Mouse (Mus musculus) thymus, postnatal 14 days (tissue): ENCODE data around the gene Rgs7bp.
"Not testable (repeated sequence)": the region's sequence is repeated elsewhere in the genome, so short reads cannot be mapped to it uniquely, and the experiment has no call there.

Experiments used
- DNase-seq: peaks from one replicate; pipeline ENCODE4 v3.0.0; 2021

Gene Rgs7bp

DNA sequence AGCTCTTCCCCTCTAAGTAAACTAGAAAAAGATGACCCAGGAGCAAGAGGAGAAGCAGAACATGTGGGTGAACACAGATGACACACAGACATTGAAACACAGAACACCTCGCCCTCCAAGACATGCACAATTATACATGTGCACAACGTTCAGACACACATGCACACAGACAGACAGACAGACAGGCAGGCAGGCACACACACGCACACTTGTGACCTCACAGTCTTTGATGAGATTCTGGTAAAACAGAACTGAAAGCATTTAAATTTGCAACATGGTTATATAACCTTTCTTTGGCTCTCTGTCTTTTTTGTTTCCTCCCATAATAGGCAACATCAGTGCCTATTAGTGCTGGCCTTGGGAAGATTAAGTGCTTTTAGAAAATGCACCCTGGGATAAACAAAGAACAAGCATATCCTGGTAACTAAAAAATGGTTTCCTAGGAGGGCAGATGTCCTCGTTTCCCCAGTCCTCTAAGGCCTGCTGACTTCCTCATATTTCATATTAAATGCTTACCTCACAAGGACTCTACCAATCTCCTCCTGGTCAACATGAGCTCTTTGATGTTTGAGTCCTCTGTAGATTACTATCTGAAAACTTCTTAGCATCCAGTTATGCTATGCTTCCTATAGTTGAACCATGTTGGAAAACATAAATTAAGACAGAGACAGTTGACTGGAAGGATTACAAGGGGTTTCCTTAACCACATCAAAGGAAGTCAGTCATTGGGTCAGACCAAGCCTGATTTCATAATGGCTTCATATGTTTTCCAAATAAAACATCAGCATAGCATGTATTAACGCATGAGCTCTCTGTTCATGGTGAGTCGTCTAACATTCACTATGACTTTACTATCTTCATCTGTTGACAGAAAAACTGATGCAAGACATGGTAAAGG lies 122.8 kb downstream of the Rgs7bp start:
- no peak for DNase-seq

DNA sequence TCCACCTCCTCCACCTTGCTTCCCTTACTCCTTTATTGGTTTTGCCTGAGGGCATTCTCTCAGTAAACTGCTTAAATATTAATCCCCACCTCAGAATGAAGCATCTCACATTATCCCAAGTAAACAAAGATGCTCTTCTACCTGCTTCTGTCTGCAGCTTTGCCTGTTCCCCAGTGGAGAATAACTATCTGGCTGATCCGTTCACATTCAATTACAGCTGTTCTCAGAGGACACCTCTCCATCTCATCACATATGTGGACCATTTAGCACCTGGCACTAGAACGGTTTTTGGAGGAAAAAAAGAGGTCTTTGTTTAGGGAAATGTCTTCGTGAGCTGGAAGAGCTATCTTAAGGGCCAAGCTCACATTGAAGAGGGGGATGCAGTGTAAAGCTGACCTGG lies 123.9 kb downstream of the Rgs7bp start:
- DNase-seq: no peak

- DNase-seq: peak; percentile 34
Measured at GRCm38 (mm10) chr13:104918663-104919062, 136.1 kb downstream of the Rgs7bp start.

DNA sequence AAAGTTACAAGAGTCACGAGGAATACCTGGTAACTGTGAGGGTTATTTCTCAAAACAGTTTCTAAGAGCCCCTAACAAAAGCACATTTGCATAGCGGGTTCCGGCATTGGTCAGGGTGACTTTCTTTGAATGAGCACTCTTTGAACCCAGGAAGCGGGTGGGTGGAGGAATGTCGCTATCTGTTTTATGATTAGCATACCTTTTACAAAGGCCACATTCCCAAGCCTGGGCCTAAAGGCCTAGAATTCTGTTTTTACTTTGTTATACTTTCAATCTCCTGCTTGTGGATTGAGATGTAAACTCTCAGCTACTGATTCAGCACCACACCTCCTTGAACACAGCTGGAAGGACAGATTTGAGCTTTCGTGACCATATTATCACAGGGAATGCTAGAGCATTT lies 138.0 kb downstream of the Rgs7bp start:
- not testable (repeated sequence) for DNase-seq

GRCm38 (mm10) chr13:104916106-104916505 lies 138.6 kb downstream of the Rgs7bp start:
- DNase-seq: no peak

- no peak for DNase-seq
Measured at GRCm38 (mm10) chr13:104914288-104914895, 140.3 kb downstream of the Rgs7bp start.

- DNase-seq: not testable (repeated sequence)
Measured at GRCm38 (mm10) chr13:104911626-104912025, 143.1 kb downstream of the Rgs7bp start.

DNA sequence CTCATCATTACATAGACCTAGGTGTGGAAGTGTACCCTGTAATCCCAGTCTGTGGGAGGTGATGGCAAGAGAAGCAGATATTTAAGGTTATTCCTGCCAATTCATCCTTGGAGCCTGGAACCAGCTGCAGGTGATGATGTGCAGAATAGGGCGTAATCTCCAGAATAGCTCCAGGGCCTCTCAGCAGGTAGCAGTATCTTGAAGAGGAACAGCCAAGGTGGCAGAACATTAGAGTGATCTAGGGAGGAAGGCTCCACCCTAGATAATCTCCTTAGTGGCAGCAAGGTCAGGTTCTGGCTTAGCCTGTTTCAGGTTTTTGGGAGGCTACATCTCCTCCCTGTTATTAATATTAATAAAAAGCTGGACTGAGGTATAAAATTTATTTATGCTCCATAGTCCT lies 143.7 kb downstream of the Rgs7bp start:
- not testable (repeated sequence) for DNase-seq

- no peak for DNase-seq
Measured at GRCm38 (mm10) chr13:104908691-104909090, 146.0 kb downstream of the Rgs7bp start.
